ENCODE assay signal across 8 mouse cellular contexts in the genomic region with DNA sequence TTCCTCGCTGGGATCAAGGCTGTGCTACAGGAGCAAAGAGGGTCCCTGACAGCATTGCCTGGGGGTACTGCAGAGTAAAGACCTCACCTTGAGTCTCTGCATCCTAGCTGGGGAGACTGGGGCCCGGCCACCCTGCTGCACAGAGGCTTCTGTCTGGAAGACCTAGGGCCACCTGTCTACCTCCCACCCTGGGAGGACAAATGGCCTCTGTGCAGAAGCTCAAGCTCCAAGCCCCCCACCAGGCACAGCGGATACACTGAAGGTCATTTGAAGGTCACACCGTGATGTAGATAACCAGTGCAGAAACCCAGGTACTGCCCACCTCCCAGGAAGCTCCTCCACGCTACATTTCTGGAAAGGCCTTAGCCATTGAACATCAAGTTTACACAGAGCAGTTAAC. TPM values are rescaled to one million over a fixed set of nuclear protein-coding genes. Genes with fewer than 3 reads are reported as not detected.
DNase-seq lines count a peak whose midpoint lies in the region; ATAC-seq lines count a peak whose summit lies in the region.
"Had no signal": no experiment of that assay in that cellular context is flagged by ENCODE, and none has a peak within 500 bp of the region (broad histone marks: within the 10 kb centered on the region; RNA-seq: fewer than 3 reads in every experiment).

No protein-coding gene starts in this region.

- no peaks in the 10 kb centered on the region for H3K9me3 ChIP-seq in intestine, embryonic 15.5 days
- H3K9me3 ChIP-seq in intestine, embryonic 16.5 days (ENCODE audit: control insufficient read depth, low read length), result no peaks in the 10 kb centered on the region
- no peaks in the 10 kb centered on the region for H3K9me3 ChIP-seq in forebrain, embryonic 11.5 days (ENCODE audit: control insufficient read depth, low read length)
- H3K9me3 ChIP-seq in hindbrain, embryonic 15.5 days, result no peaks in the 10 kb centered on the region
- H3K9me3 ChIP-seq in neural tube, embryonic 13.5 days, result no peaks in the 10 kb centered on the region

- no peak overlapping the region for H3K9ac ChIP-seq in intestine, embryonic 15.5 days
- no peak overlapping the region for H3K9ac ChIP-seq in intestine, embryonic 16.5 days (ENCODE audit: low read depth, low read length)
- peak overlapping the region; percentile 57 for H3K9ac ChIP-seq in forebrain, embryonic 11.5 days (ENCODE audit: low read length)
- peak overlapping the region; percentile 66 for H3K9ac ChIP-seq in hindbrain, embryonic 15.5 days
- peak overlapping the region; percentile 87 for H3K9ac ChIP-seq in neural tube, embryonic 13.5 days

- ATAC-seq in intestine, embryonic 15.5 days, result no peak
- ATAC-seq in intestine, embryonic 16.5 days, result no peak
- ATAC-seq in forebrain, embryonic 11.5 days (replicated peaks; ENCODE audit: low FRiP score), result no peak; the same call in 1 of the 2 replicates
- no peak for ATAC-seq in hindbrain, embryonic 15.5 days (ENCODE audit: low FRiP score, low read depth)
- 0 out of 2 replicates have a peak, but pooled peaks have one; percentile 5 for ATAC-seq in neural tube, embryonic 13.5 days (ENCODE audit: low read depth)
- ATAC-seq in erythroblast, adult 5-6 weeks (replicated peaks; ENCODE audit: low FRiP score, poor library complexity, severe bottlenecking), result no peak

- DNase-seq in forebrain, embryonic 11.5 days (ENCODE audit: low spot score), result no peak
- DNase-seq in yolk sac, embryonic 10.5 days (ENCODE audit: low spot score), result no peak
- DNase-seq: thymus, postnatal 25 days had no signal

- no peaks in the 10 kb centered on the region for H3K27me3 ChIP-seq in intestine, embryonic 15.5 days (replicated peaks)
- no peaks in the 10 kb centered on the region for H3K27me3 ChIP-seq in intestine, embryonic 16.5 days (replicated peaks; ENCODE audit: control insufficient read depth, insufficient read depth, low read length)
- no peaks in the 10 kb centered on the region for H3K27me3 ChIP-seq in forebrain, embryonic 11.5 days (ENCODE audit: control insufficient read depth, insufficient read depth, low read length)
- H3K27me3 ChIP-seq in hindbrain, embryonic 15.5 days, result no peaks in the 10 kb centered on the region
- no peaks in the 10 kb centered on the region for H3K27me3 ChIP-seq in neural tube, embryonic 13.5 days

- WGBS in intestine, embryonic 15.5 days, result 50% methylated on average over 5 of the region's 5 CpGs
- WGBS in intestine, embryonic 16.5 days, result 57% methylated on average over 5 of the region's 5 CpGs
- WGBS in forebrain, embryonic 11.5 days, result 48% methylated on average over 5 of the region's 5 CpGs
- WGBS in hindbrain, embryonic 15.5 days, result 52% methylated on average over 5 of the region's 5 CpGs
- 47% methylated on average over 5 of the region's 5 CpGs for WGBS in neural tube, embryonic 13.5 days

- peaks cover 12% of the 10 kb centered on the region; the same call in 1 of the 2 replicates for H3K4me1 ChIP-seq in intestine, embryonic 15.5 days (replicated peaks)
- H3K4me1 ChIP-seq in intestine, embryonic 16.5 days (ENCODE audit: control insufficient read depth, insufficient read depth, low read length), result peaks cover 11% of the 10 kb centered on the region
- peaks cover 4% of the 10 kb centered on the region; the same call in 1 of the 2 replicates for H3K4me1 ChIP-seq in forebrain, embryonic 11.5 days (replicated peaks; ENCODE audit: control insufficient read depth, insufficient read depth, low read length)
- peaks cover 40% of the 10 kb centered on the region for H3K4me1 ChIP-seq in hindbrain, embryonic 15.5 days (replicated peaks)
- peaks cover 38% of the 10 kb centered on the region for H3K4me1 ChIP-seq in neural tube, embryonic 13.5 days (replicated peaks)

- peaks cover 23% of the 10 kb centered on the region; the same call in 1 of the 2 replicates for H3K36me3 ChIP-seq in intestine, embryonic 15.5 days
- H3K36me3 ChIP-seq in intestine, embryonic 16.5 days (ENCODE audit: control insufficient read depth, insufficient read depth, low read length), result peaks cover 20% of the 10 kb centered on the region
- peaks cover 3% of the 10 kb centered on the region; the same call in 1 of the 2 replicates for H3K36me3 ChIP-seq in forebrain, embryonic 11.5 days (ENCODE audit: control insufficient read depth, insufficient read depth, low read length)
- H3K36me3 ChIP-seq in hindbrain, embryonic 15.5 days, result peaks cover 36% of the 10 kb centered on the region
- peaks cover 52% of the 10 kb centered on the region for H3K36me3 ChIP-seq in neural tube, embryonic 13.5 days

- H3K27ac ChIP-seq in intestine, embryonic 15.5 days, result no peak overlapping the region
- no peak overlapping the region for H3K27ac ChIP-seq in intestine, embryonic 16.5 days (ENCODE audit: low read length)
- no peak overlapping the region for H3K27ac ChIP-seq in forebrain, embryonic 11.5 days (ENCODE audit: low read depth, low read length)
- H3K27ac ChIP-seq in hindbrain, embryonic 15.5 days (replicated peaks), result peak overlapping the region; percentile 82
- peak overlapping the region; percentile 87 for H3K27ac ChIP-seq in neural tube, embryonic 13.5 days (replicated peaks)

- 0 out of 2 replicates have a peak overlapping the region, but pooled peaks have one; percentile 9 for H3K4me3 ChIP-seq in intestine, embryonic 15.5 days (replicated peaks)
- no peak overlapping the region for H3K4me3 ChIP-seq in intestine, embryonic 16.5 days (ENCODE audit: low read length)
- H3K4me3 ChIP-seq in forebrain, embryonic 11.5 days (ENCODE audit: low read depth, low read length), result peak overlapping the region; percentile 36
- peak overlapping the region; percentile 52 for H3K4me3 ChIP-seq in hindbrain, embryonic 15.5 days
- peak overlapping the region; percentile 62 for H3K4me3 ChIP-seq in neural tube, embryonic 13.5 days

- peak overlapping the region; percentile 41; the same call in 1 of the 2 replicates for H3K4me2 ChIP-seq in intestine, embryonic 15.5 days (replicated peaks)
- no peak overlapping the region for H3K4me2 ChIP-seq in intestine, embryonic 16.5 days (ENCODE audit: low read depth, low read length)
- peak overlapping the region; percentile 64 for H3K4me2 ChIP-seq in forebrain, embryonic 11.5 days (ENCODE audit: low read depth, low read length, severe bottlenecking)
- peak overlapping the region; percentile 65 for H3K4me2 ChIP-seq in hindbrain, embryonic 15.5 days
- peak overlapping the region; percentile 88 for H3K4me2 ChIP-seq in neural tube, embryonic 13.5 days

RNA-seq across cellular contexts. Expression of gene Cend1, which starts 0.6 kb away (rescaled TPM):
- 3.8 and 3.9 TPM in 2 replicates for polyA plus RNA-seq in intestine, embryonic 15.5 days (2015; fragmentation: Nextera tagmentation; extraction: Ambion mirVana)
- polyA plus RNA-seq in intestine, embryonic 16.5 days (2015; fragmentation: Nextera tagmentation; extraction: Ambion mirVana), result 3.2 and 4.0 TPM in 2 replicates
- polyA plus RNA-seq in forebrain, embryonic 11.5 days (2014; fragmentation: Nextera tagmentation; extraction: Ambion mirVana), result 4.1 and 5.4 TPM in 2 replicates
- 153 and 184 TPM in 2 replicates for polyA plus RNA-seq in hindbrain, embryonic 15.5 days (2015; fragmentation: Nextera tagmentation; extraction: Ambion mirVana)
- 94.3 and 111 TPM in 2 replicates for polyA plus RNA-seq in neural tube, embryonic 13.5 days (2015; fragmentation: Nextera tagmentation; extraction: Ambion mirVana)
- not detected in 2 replicates for total RNA-seq in erythroblast, adult 5-6 weeks (2015; ENCODE audit: low replicate concordance)
- total RNA-seq in erythroblast, adult 5-6 weeks (2017; ENCODE audit: low replicate concordance), result not detected in 2 replicates

RNA-seq across cellular contexts. Expression of gene Slc25a22, which starts 9.0 kb away (rescaled TPM):
- 28.5 and 33.1 TPM in 2 replicates for polyA plus RNA-seq in intestine, embryonic 15.5 days (2015; fragmentation: Nextera tagmentation; extraction: Ambion mirVana)
- 34.6 and 37.7 TPM in 2 replicates for polyA plus RNA-seq in intestine, embryonic 16.5 days (2015; fragmentation: Nextera tagmentation; extraction: Ambion mirVana)
- 43.2 and 46.0 TPM in 2 replicates for polyA plus RNA-seq in forebrain, embryonic 11.5 days (2014; fragmentation: Nextera tagmentation; extraction: Ambion mirVana)
- 94.0 and 107 TPM in 2 replicates for polyA plus RNA-seq in hindbrain, embryonic 15.5 days (2015; fragmentation: Nextera tagmentation; extraction: Ambion mirVana)
- 59.6 and 66.7 TPM in 2 replicates for polyA plus RNA-seq in neural tube, embryonic 13.5 days (2015; fragmentation: Nextera tagmentation; extraction: Ambion mirVana)
- total RNA-seq in erythroblast, adult 5-6 weeks (2015; ENCODE audit: low replicate concordance), result 8.2 and 11.7 TPM in 2 replicates
- total RNA-seq in erythroblast, adult 5-6 weeks (2017; ENCODE audit: low replicate concordance), result 3.2 and 10.0 TPM in 2 replicates

RNA-seq across cellular contexts. Expression of gene Gatd1, which starts 14.8 kb away (rescaled TPM):
- 47.4 and 49.2 TPM in 2 replicates for polyA plus RNA-seq in intestine, embryonic 15.5 days (2015; fragmentation: Nextera tagmentation; extraction: Ambion mirVana)
- 47.5 and 48.2 TPM in 2 replicates for polyA plus RNA-seq in intestine, embryonic 16.5 days (2015; fragmentation: Nextera tagmentation; extraction: Ambion mirVana)
- 42.9 and 46.6 TPM in 2 replicates for polyA plus RNA-seq in forebrain, embryonic 11.5 days (2014; fragmentation: Nextera tagmentation; extraction: Ambion mirVana)
- polyA plus RNA-seq in hindbrain, embryonic 15.5 days (2015; fragmentation: Nextera tagmentation; extraction: Ambion mirVana), result 52.5 and 53.3 TPM in 2 replicates
- polyA plus RNA-seq in neural tube, embryonic 13.5 days (2015; fragmentation: Nextera tagmentation; extraction: Ambion mirVana), result 47.0 and 51.4 TPM in 2 replicates
- 6.3 and 9.2 TPM in 2 replicates for total RNA-seq in erythroblast, adult 5-6 weeks (2015; ENCODE audit: low replicate concordance)
- total RNA-seq in erythroblast, adult 5-6 weeks (2017; ENCODE audit: low replicate concordance), result 4.9 and 6.0 TPM in 2 replicates

RNA-seq across cellular contexts. Expression of gene Pidd1, which starts 15.1 kb away (rescaled TPM):
- 7.6 and 9.6 TPM in 2 replicates for polyA plus RNA-seq in intestine, embryonic 15.5 days (2015; fragmentation: Nextera tagmentation; extraction: Ambion mirVana)
- 7.3 and 8.0 TPM in 2 replicates for polyA plus RNA-seq in intestine, embryonic 16.5 days (2015; fragmentation: Nextera tagmentation; extraction: Ambion mirVana)
- polyA plus RNA-seq in forebrain, embryonic 11.5 days (2014; fragmentation: Nextera tagmentation; extraction: Ambion mirVana), result 22.3 TPM in 2 replicates
- 3.9 and 4.5 TPM in 2 replicates for polyA plus RNA-seq in hindbrain, embryonic 15.5 days (2015; fragmentation: Nextera tagmentation; extraction: Ambion mirVana)
- polyA plus RNA-seq in neural tube, embryonic 13.5 days (2015; fragmentation: Nextera tagmentation; extraction: Ambion mirVana), result 3.8 and 3.9 TPM in 2 replicates
- total RNA-seq in erythroblast, adult 5-6 weeks (2015; ENCODE audit: low replicate concordance), result 12.7 and 17.9 TPM in 2 replicates
- 7.3 and 9.8 TPM in 2 replicates for total RNA-seq in erythroblast, adult 5-6 weeks (2017; ENCODE audit: low replicate concordance)

RNA-seq across cellular contexts. Expression of gene Rplp2, which starts 18.5 kb away (rescaled TPM):
- 1,378 and 1,526 TPM in 2 replicates for polyA plus RNA-seq in intestine, embryonic 15.5 days (2015; fragmentation: Nextera tagmentation; extraction: Ambion mirVana)
- 1,164 and 1,258 TPM in 2 replicates for polyA plus RNA-seq in intestine, embryonic 16.5 days (2015; fragmentation: Nextera tagmentation; extraction: Ambion mirVana)
- polyA plus RNA-seq in forebrain, embryonic 11.5 days (2014; fragmentation: Nextera tagmentation; extraction: Ambion mirVana), result 935 and 968 TPM in 2 replicates
- 674 and 754 TPM in 2 replicates for polyA plus RNA-seq in hindbrain, embryonic 15.5 days (2015; fragmentation: Nextera tagmentation; extraction: Ambion mirVana)
- 769 and 771 TPM in 2 replicates for polyA plus RNA-seq in neural tube, embryonic 13.5 days (2015; fragmentation: Nextera tagmentation; extraction: Ambion mirVana)
- total RNA-seq in erythroblast, adult 5-6 weeks (2015; ENCODE audit: low replicate concordance), result 661 and 730 TPM in 2 replicates
- 791 and 1,714 TPM in 2 replicates for total RNA-seq in erythroblast, adult 5-6 weeks (2017; ENCODE audit: low replicate concordance)

Comparison
In these comparisons a context has a peak if more than half of its experiments do, and no peak if none do; other contexts are left out.
1. H3K27ac ChIP-seq: peak in hindbrain, embryonic 15.5 days (single experiment) and neural tube, embryonic 13.5 days (single experiment); none in intestine, embryonic 15.5 days (single experiment), intestine, embryonic 16.5 days (single experiment) and forebrain, embryonic 11.5 days (single experiment).
2. H3K9ac ChIP-seq: peak in forebrain, embryonic 11.5 days (single experiment), hindbrain, embryonic 15.5 days (single experiment) and neural tube, embryonic 13.5 days (single experiment); none in intestine, embryonic 15.5 days (single experiment) and intestine, embryonic 16.5 days (single experiment).
3. RNA of gene Cend1, which starts 0.6 kb away (polyA plus RNA-seq): 153 to 184 TPM in hindbrain, embryonic 15.5 days and 94.3 to 111 TPM in neural tube, embryonic 13.5 days; 4.1 to 5.4 TPM in forebrain, embryonic 11.5 days, 3.2 to 4.0 TPM in intestine, embryonic 16.5 days and 3.8 to 3.9 TPM in intestine, embryonic 15.5 days; every median in the first group is over 10 times any median in the second.